Mouse (Mus musculus) left cerebral cortex, postnatal 4 days (tissue): ENCODE measurements around the gene Mtr. TPM values are rescaled to one million over a fixed set of nuclear protein-coding genes. Genes with fewer than 3 reads are reported as not detected.

Experiments used
- DNase-seq: peaks from one replicate; pipeline ENCODE4 v3.0.0-alpha.2; 2022
- intact Hi-C: fragments of 180-260 bp; cut with DNase I; formaldehyde crosslinking; loops from one replicate; pipeline ENCODE4 v1.15.1; 2025
- total RNA-seq, 2 experiments: library from RNA; stranded (reverse); gene quantifications; 2 replicates each; pipeline ENCODE4 v1.2.3; 2021

Mtr gene
- total RNA-seq, result 10 to 100 TPM; 14.4 to 14.7 TPM

GRCm38 (mm10) chr13:12257391-12258380 is at the start of gene Mtr:
TSS of gene Mtr (minus strand) at chr13:12258113.
- intact Hi-C loops, result no loop called here
- DNase-seq, result peak; percentile 98

- intact Hi-C loops, result no loop called here
- no peak for DNase-seq
These were observed 49.4 kb upstream of the Mtr start for GRCm38 (mm10) chr13:12307286-12307685.

- no peak for DNase-seq
- intact Hi-C loops, result no loop called here
These were observed 47.6 kb upstream of the Mtr start for GRCm38 (mm10) chr13:12305540-12305939.

- no peak for DNase-seq
- intact Hi-C loops, result no loop called here
These were observed 47.1 kb upstream of the Mtr start for GRCm38 (mm10) chr13:12304991-12305390.

GRCm38 (mm10) chr13:12297777-12298176 is 39.9 kb upstream of the Mtr start:
- no peak for DNase-seq
- intact Hi-C loops, result loop anchor here (2.0 kb wide), 1 partner anchor 89 kb away; no protein-coding TSS in a partner anchor

GRCm38 (mm10) chr13:12296701-12297100 is 38.8 kb upstream of the Mtr start:
- no peak for DNase-seq
- intact Hi-C loops, result loop anchor here (2.0 kb wide), 1 partner anchor 90 kb away; no protein-coding TSS in a partner anchor

GRCm38 (mm10) chr13:12293810-12294209 is 35.9 kb upstream of the Mtr start:
- DNase-seq, result no peak
- intact Hi-C loops, result no loop called here

- DNase-seq, result no peak
- intact Hi-C loops, result no loop called here
These were observed 32.8 kb upstream of the Mtr start for GRCm38 (mm10) chr13:12290700-12291099.

- DNase-seq, result no peak
- intact Hi-C loops, result no loop called here
These were observed 26.6 kb upstream of the Mtr start for GRCm38 (mm10) chr13:12284528-12284927.

GRCm38 (mm10) chr13:12283826-12284225 is 25.9 kb upstream of the Mtr start:
- intact Hi-C loops, result no loop called here
- DNase-seq, result no peak

GRCm38 (mm10) chr13:12274721-12275120 is 16.8 kb upstream of the Mtr start:
- intact Hi-C loops, result no loop called here
- no peak for DNase-seq

GRCm38 (mm10) chr13:12274220-12274619 is 16.3 kb upstream of the Mtr start:
- no peak for DNase-seq

GRCm38 (mm10) chr13:12272953-12273352 is 15.0 kb upstream of the Mtr start:
- intact Hi-C loops, result no loop called here

More at GRCm38 (mm10) chr13:12274220-12274619, 16.3 kb upstream of the Mtr start:
- intact Hi-C loops, result no loop called here

GRCm38 (mm10) chr13:12267971-12268370 is 10.1 kb upstream of the Mtr start:
- intact Hi-C loops, result no loop called here
- DNase-seq, result no peak

More at GRCm38 (mm10) chr13:12272953-12273352, 15.0 kb upstream of the Mtr start:
- DNase-seq, result no peak

- no peak for DNase-seq
- intact Hi-C loops, result no loop called here
These were observed 9.2 kb upstream of the Mtr start for GRCm38 (mm10) chr13:12267097-12267496.

GRCm38 (mm10) chr13:12263996-12264395 is 6.1 kb upstream of the Mtr start:
- DNase-seq, result no peak
- intact Hi-C loops, result no loop called here

GRCm38 (mm10) chr13:12261505-12261904 is 3.6 kb upstream of the Mtr start:
- DNase-seq, result no peak
- intact Hi-C loops, result no loop called here

- intact Hi-C loops, result no loop called here
- no peak for DNase-seq
These were observed 982 bp downstream of the Mtr start for GRCm38 (mm10) chr13:12256871-12257390.

GRCm38 (mm10) chr13:12255911-12256705 is 1.8 kb downstream of the Mtr start:
- intact Hi-C loops, result no loop called here
- no peak for DNase-seq

GRCm38 (mm10) chr13:12250496-12250895 is 7.4 kb downstream of the Mtr start:
- intact Hi-C loops, result no loop called here
- DNase-seq, result no peak
